In genomic region chr1:127045711-127046420, GRCm38 (mm10) we compare ENCODE assay signal across 28 mouse cellular contexts.
"Had no signal": no experiment of that assay in that cellular context is flagged by ENCODE, and none has a peak within 500 bp of the region (broad histone marks: within the 10 kb centered on the region; RNA-seq: fewer than 3 reads in every experiment).

No protein-coding gene starts in this region.

- H3K4me1 ChIP-seq: embryonic facial prominence, embryonic 10.5 days; embryonic facial prominence, embryonic 12.5 days; embryonic facial prominence, embryonic 13.5 days; embryonic facial prominence, embryonic 15.5 days; forebrain, embryonic 10.5 days; forebrain, embryonic 12.5 days; forebrain, embryonic 13.5 days; forebrain, embryonic 15.5 days had no signal

- H3K4me2 ChIP-seq: embryonic facial prominence, embryonic 12.5 days; embryonic facial prominence, embryonic 13.5 days; embryonic facial prominence, embryonic 15.5 days; forebrain, embryonic 12.5 days; forebrain, embryonic 13.5 days; forebrain, embryonic 15.5 days had no signal

- H3K27ac ChIP-seq: embryonic facial prominence, embryonic 10.5 days; embryonic facial prominence, embryonic 12.5 days; embryonic facial prominence, embryonic 13.5 days; embryonic facial prominence, embryonic 15.5 days; forebrain, embryonic 10.5 days; forebrain, embryonic 12.5 days; forebrain, embryonic 13.5 days; forebrain, embryonic 15.5 days; gastrocnemius, adult 2 months; heart, adult 2 months had no signal

- H3K9ac ChIP-seq: embryonic facial prominence, embryonic 12.5 days; embryonic facial prominence, embryonic 13.5 days; embryonic facial prominence, embryonic 15.5 days; forebrain, embryonic 12.5 days; forebrain, embryonic 13.5 days; forebrain, embryonic 15.5 days; forebrain, postnatal 0 days had no signal

- H3K27me3 ChIP-seq: embryonic facial prominence, embryonic 12.5 days; embryonic facial prominence, embryonic 13.5 days; embryonic facial prominence, embryonic 15.5 days; forebrain, embryonic 12.5 days; forebrain, embryonic 13.5 days; forebrain, embryonic 15.5 days had no signal

- H3K9me3 ChIP-seq: embryonic facial prominence, embryonic 10.5 days; embryonic facial prominence, embryonic 12.5 days; embryonic facial prominence, embryonic 13.5 days; embryonic facial prominence, embryonic 15.5 days; forebrain, embryonic 10.5 days; forebrain, embryonic 12.5 days; forebrain, embryonic 13.5 days; forebrain, embryonic 15.5 days had no signal

- DNase-seq: cerebellum, adult 2 months; cerebellum, adult 8-10 months; cerebellum, adult 9-10 months; cerebellum, adult 9-11 months; cerebellum, postnatal 10 days; cerebellum, postnatal 14 days; cerebellum, postnatal 25 days; cerebellum, postnatal 36 days; embryo, embryonic 11 days; forebrain, postnatal 0 days; gastrocnemius, adult 2 months; gastrocnemius, postnatal 10 days; gastrocnemius, postnatal 14 days; gastrocnemius, postnatal 25 days; gastrocnemius, postnatal 36 days; heart, adult 18-20 months; heart, adult 2 months had no signal

- ATAC-seq: forebrain, embryonic 13.5 days; forebrain, embryonic 14.5 days; forebrain, embryonic 15.5 days; forebrain, embryonic 16.5 days; forebrain, postnatal 0 days had no signal

- H3K4me3 ChIP-seq: embryonic facial prominence, embryonic 10.5 days; embryonic facial prominence, embryonic 12.5 days; embryonic facial prominence, embryonic 13.5 days; embryonic facial prominence, embryonic 15.5 days; erythroblast, embryonic 14.5 days; forebrain, embryonic 10.5 days; forebrain, embryonic 12.5 days; forebrain, embryonic 13.5 days; forebrain, embryonic 15.5 days; gastrocnemius, adult 2 months; heart, adult 2 months had no signal

- H3K36me3 ChIP-seq: embryonic facial prominence, embryonic 10.5 days; embryonic facial prominence, embryonic 12.5 days; embryonic facial prominence, embryonic 13.5 days; embryonic facial prominence, embryonic 15.5 days; forebrain, embryonic 10.5 days; forebrain, embryonic 12.5 days; forebrain, embryonic 15.5 days had no signal
